Mouse (Mus musculus) MEL (cell line): ENCODE measurements around the gene Nr2f1. TPM values are rescaled to one million over a fixed set of nuclear protein-coding genes. Genes with fewer than 3 reads are reported as not detected.
A peak's percentile ranks its signal among the peaks of the same experiment; 100 is the strongest.

Experiments
- DNase-seq: peaks from one replicate; pipeline ENCODE4 v3.0.0; 2011; ENCODE audit warnings: low read depth, low spot score
- H3K27ac ChIP-seq: 2 replicates; pipeline ENCODE4 v1.5.1; 2012; ENCODE audit warnings: low read depth, mild to moderate bottlenecking, control low read depth, low read length, moderate library complexity; ENCODE audit not compliant: control insufficient read depth
- H3K27me3 ChIP-seq, 2 experiments: fragments of 150-350 bp in 1 of 2; sonication (generic) in 1 of 2; 2 replicates each; pipeline ENCODE4 v1.6.1; 2012; ENCODE audit warnings: low read length in 2 of 2, mild to moderate bottlenecking in 2 of 2, improper control_type of control experiment in 1 of 2, moderate library complexity in 1 of 2; ENCODE audit not compliant: insufficient read depth in 2 of 2, control insufficient read depth in 1 of 2
- H3K36me3 ChIP-seq, 2 experiments: 2 replicates each; pipeline ENCODE4 v1.6.1; 2012 to 2014; ENCODE audit warnings: low read length in 2 of 2, improper control_type of control experiment in 1 of 2, inconsistent platforms in 1 of 2, mild to moderate bottlenecking in 1 of 2; ENCODE audit not compliant: insufficient read depth in 2 of 2, control insufficient read depth in 1 of 2
- H3K4me1 ChIP-seq, 2 experiments: fragments of 150-350 bp in 1 of 2; sonication (generic) in 1 of 2; 2 replicates each; pipeline ENCODE4 v1.6.1; 2012; ENCODE audit warnings: low read length in 2 of 2, improper control_type of control experiment in 1 of 2, mild to moderate bottlenecking in 1 of 2; ENCODE audit not compliant: insufficient read depth in 2 of 2, control insufficient read depth in 1 of 2
- H3K4me3 ChIP-seq, 2 experiments: fragments of 150-350 bp in 1 of 2; sonication (generic) in 1 of 2; 2 replicates each; pipeline ENCODE4 v1.5.1; 2012; ENCODE audit warnings: low read depth in 2 of 2, low read length in 2 of 2, mild to moderate bottlenecking in 2 of 2, moderate library complexity in 2 of 2, control low read depth in 1 of 2, improper control_type of control experiment in 1 of 2; ENCODE audit not compliant: control insufficient read depth in 1 of 2, insufficient read depth in 1 of 2
- H3K79me2 ChIP-seq: 2 replicates; pipeline ENCODE4 v1.6.1; 2012; ENCODE audit warnings: mild to moderate bottlenecking, low read length, moderate library complexity; ENCODE audit not compliant: control insufficient read depth, poor library complexity, insufficient read depth
- H3K9ac ChIP-seq: 2 replicates; pipeline ENCODE4 v1.6.1; 2012; ENCODE audit warnings: low read depth, mild to moderate bottlenecking, control low read depth, low read length, moderate library complexity; ENCODE audit not compliant: control insufficient read depth, poor library complexity, severe bottlenecking
- H3K9me3 ChIP-seq: fragments of 150-350 bp; sonication (generic); replicated peaks from 2 replicates; pipeline ENCODE4 v1.6.1; 2012; ENCODE audit warnings: mild to moderate bottlenecking, low read length, improper control_type of control experiment, moderate library complexity; ENCODE audit not compliant: insufficient read depth
- E2F4 ChIP-seq: IDR thresholded peaks from 2 replicates; pipeline ENCODE4 v1.6.1; 2011; ENCODE audit warnings: low read depth, low read length, improper control_type of control experiment, borderline replicate concordance
- ELF1 ChIP-seq: IDR thresholded peaks from 2 replicates; pipeline ENCODE4 v1.6.1; 2014; ENCODE audit warnings: low read depth, mild to moderate bottlenecking, inconsistent platforms, low read length, improper control_type of control experiment, moderate library complexity
- EP300 ChIP-seq, 2 experiments: IDR thresholded peaks; 2 replicates each; pipeline ENCODE4 v1.6.1; 2011; ENCODE audit warnings: improper control_type of control experiment in 2 of 2, low read length in 2 of 2, low read depth in 1 of 2, mild to moderate bottlenecking in 1 of 2
- ETS1 ChIP-seq: IDR thresholded peaks from 2 replicates; pipeline ENCODE4 v1.6.1; 2012; ENCODE audit warnings: low read depth, mild to moderate bottlenecking, inconsistent platforms, low read length, improper control_type of control experiment, moderate library complexity
- GABPA ChIP-seq: IDR thresholded peaks from 2 replicates; pipeline ENCODE4 v1.6.1; 2012; ENCODE audit warnings: low read depth, mild to moderate bottlenecking, inconsistent platforms, low read length, improper control_type of control experiment, moderate library complexity
- GATA1 ChIP-seq: IDR thresholded peaks from 2 replicates; pipeline ENCODE4 v1.6.1; 2011; ENCODE audit warnings: low read depth, low read length, improper control_type of control experiment
- MAZ ChIP-seq: IDR thresholded peaks from 2 replicates; pipeline ENCODE4 v1.6.1; 2012; ENCODE audit warnings: low read depth, mild to moderate bottlenecking, inconsistent platforms, low read length, improper control_type of control experiment
- MYB ChIP-seq: IDR thresholded peaks from 2 replicates; pipeline ENCODE4 v1.6.1; 2011; ENCODE audit warnings: mild to moderate bottlenecking, low read depth, low read length, improper control_type of control experiment
- MYC ChIP-seq: IDR thresholded peaks from 2 replicates; pipeline ENCODE4 v1.6.1; 2011; ENCODE audit warnings: low read depth, mild to moderate bottlenecking, low read length, improper control_type of control experiment, moderate library complexity
- TAL1 ChIP-seq: IDR thresholded peaks from 2 replicates; pipeline ENCODE4 v1.6.1; 2012; ENCODE audit warnings: mild to moderate bottlenecking, inconsistent platforms, low read length, moderate library complexity, mixed read lengths
- TCF12 ChIP-seq: IDR thresholded peaks from 2 replicates; pipeline ENCODE4 v1.6.1; 2014; ENCODE audit warnings: low read depth, mild to moderate bottlenecking, inconsistent platforms, low read length, improper control_type of control experiment, moderate library complexity
- UBTF ChIP-seq: IDR thresholded peaks from 2 replicates; pipeline ENCODE4 v1.6.1; 2012; ENCODE audit warnings: low read depth, mild to moderate bottlenecking, inconsistent platforms, low read length, improper control_type of control experiment, moderate library complexity, borderline replicate concordance; ENCODE audit not compliant: insufficient read depth
- ZC3H11A ChIP-seq: IDR thresholded peaks from 2 replicates; pipeline ENCODE4 v1.6.1; 2012; ENCODE audit warnings: low read depth, mild to moderate bottlenecking, inconsistent platforms, low read length, improper control_type of control experiment
- ZMIZ1 ChIP-seq: IDR thresholded peaks from 2 replicates; pipeline ENCODE4 v1.6.1; 2012; ENCODE audit warnings: low read depth, mild to moderate bottlenecking, inconsistent platforms, low read length, improper control_type of control experiment, moderate library complexity
- polyA plus RNA-seq, 2 experiments: library from polyadenylated mRNA; stranded (reverse) in 1 of 2; unstranded in 1 of 2; fragments of >175 nt in 1 of 2; fragments of >200 nt in 1 of 2; gene quantifications; 2 replicates each; pipeline versions ENCODE4 v1.2.1 to v1.2.4; 2012; ENCODE audit warnings: low replicate concordance in 2 of 2, low read depth in 1 of 2; ENCODE audit not compliant: insufficient read length in 2 of 2, insufficient read depth in 1 of 2, missing spikeins in 1 of 2
- total RNA-seq: library from RNA; depleted of rRNA; stranded (reverse); fragments of 300-350 nt; gene quantifications from 2 replicates; pipeline ENCODE4 v1.2.3, GENCODE M21; 2012

Nr2f1 gene
- total and polyA plus RNA-seq, 3 experiments: 9.9 to 27.1 TPM; not detected in 1

DNA sequence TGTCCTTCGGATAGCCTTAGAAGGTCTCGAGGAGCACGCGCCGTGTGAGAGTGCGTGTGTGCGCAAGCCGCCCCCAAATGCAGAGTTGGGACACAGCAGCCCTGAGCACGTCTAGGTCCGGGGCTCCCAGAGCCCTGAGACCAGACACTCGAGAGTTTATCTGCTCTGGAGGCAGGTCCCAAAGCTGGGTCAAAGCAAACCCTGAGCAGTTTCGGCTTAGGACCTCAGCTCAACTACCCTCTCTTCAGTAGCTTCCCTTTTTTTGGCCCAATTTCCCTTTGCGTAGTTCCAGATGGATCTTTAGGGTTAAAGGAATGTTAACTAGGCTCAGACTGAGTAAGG lies 11.2 kb upstream of the Nr2f1 start:
- peaks cover 0 to 6% of the 10 kb centered on the region in 2 experiments; a peak in 2 of 4 replicates for H3K36me3 ChIP-seq
- H3K9ac ChIP-seq: no peak overlapping the region
- no peak overlapping the region for H3K27ac ChIP-seq
- TF ChIP-seq ZMIZ1: no peak
- TF ChIP-seq TAL1: no peak
- TF ChIP-seq MYC: no peak
- no peak for TF ChIP-seq ELF1
- no peak for TF ChIP-seq TCF12
- TF ChIP-seq MAZ: no peak
- TF ChIP-seq ETS1: no peak
- TF ChIP-seq MYB: no peak
- TF ChIP-seq E2F4: no peak
- no peak for TF ChIP-seq GATA1
- no peak for TF ChIP-seq GABPA
- TF ChIP-seq EP300 (IDR thresholded peaks at IDR 0.05; ENCODE audit: low read depth in 1 of 2, low read length in 2 of 2): no peak
- H3K4me1 ChIP-seq: peaks cover 0 to 3% of the 10 kb centered on the region in 2 experiments; a peak in 3 of 4 replicates
- no peak for DNase-seq
- no peaks in the 10 kb centered on the region for H3K9me3 ChIP-seq
- H3K79me2 ChIP-seq: no peaks in the 10 kb centered on the region
- 0 out of 4 replicates have a peak overlapping the region, but pooled peaks of 1 of the 2 experiments have one; percentile 35 for H3K4me3 ChIP-seq
- no peaks in the 10 kb centered on the region for H3K27me3 ChIP-seq

DNA sequence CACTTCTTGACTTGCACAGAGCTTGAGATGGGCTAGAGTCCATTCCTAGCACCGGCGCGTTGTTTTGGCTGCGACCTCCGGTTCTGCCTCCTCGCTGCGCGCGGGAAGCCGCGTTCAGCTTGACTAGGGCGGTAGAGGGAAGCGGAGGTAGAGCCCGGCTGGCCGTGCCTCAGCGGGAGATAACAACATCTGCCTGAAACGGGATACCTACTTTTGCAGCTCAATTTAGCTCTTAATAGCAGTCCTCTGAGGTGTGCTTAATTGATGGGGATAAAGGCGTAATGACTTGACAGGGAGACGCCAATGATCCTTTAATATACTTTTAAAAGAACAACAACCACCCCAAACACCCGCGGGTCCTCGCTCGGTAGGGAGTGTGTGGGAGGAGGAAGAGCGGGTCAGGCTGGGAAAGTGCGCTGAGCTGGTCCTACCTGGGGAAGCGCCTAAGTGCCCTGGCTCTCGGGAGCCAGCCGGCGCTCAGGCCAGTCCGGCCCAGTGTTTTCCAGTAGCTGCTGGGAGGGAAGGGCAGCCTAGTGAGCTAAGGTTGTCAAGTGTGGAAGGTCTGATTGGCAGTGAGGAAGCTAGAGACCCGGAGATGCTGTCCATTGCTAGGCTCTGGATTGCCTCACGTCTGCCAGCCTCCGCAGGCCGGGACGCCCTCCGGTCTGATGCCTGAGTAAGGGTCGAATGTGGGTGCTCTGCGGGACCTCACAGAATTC lies 10.6 kb upstream of the Nr2f1 start:
- Histone ChIP-seq H3K4me3 (peak overlapping the region; percentile 35 to 60), H3K36me3 (peaks cover 0 to 9% of the 10 kb centered on the region in 2 experiments; a peak in 2 of 4 replicates), H3K79me2 (no peaks in the 10 kb centered on the region), H3K27ac (peak overlapping the region; percentile 3; the same call in 1 of the 2 replicates), H3K4me1 (peaks cover 0 to 3% of the 10 kb centered on the region in 2 experiments; a peak in 3 of 4 replicates), H3K27me3 (no peaks in the 10 kb centered on the region), H3K9me3 (no peaks in the 10 kb centered on the region), H3K9ac (peak overlapping the region; percentile 34)
- DNase-seq: peak; percentile 69
- no peak for TF ChIP-seq ZC3H11A
- 0 out of 2 replicates have a peak, but pooled peaks have one; percentile 90 for TF ChIP-seq UBTF
